ENCODE assay signal across 13 mouse cellular contexts in genomic region chr13:100402930-100403637, GRCm38 (mm10). TPM values are rescaled to one million over a fixed set of nuclear protein-coding genes. Genes with fewer than 3 reads are reported as not detected.
A peak's percentile ranks its signal among the peaks of the same experiment; 100 is the strongest.
DNase-seq lines count a peak whose midpoint lies in the region; ATAC-seq and TF ChIP-seq lines count a peak whose summit lies in the region.
"Not testable (repeated sequence)": the region's sequence is repeated elsewhere in the genome, so short reads cannot be mapped to it uniquely, and the experiment has no call there.
"Had no signal": no experiment of that assay in that cellular context is flagged by ENCODE, and none has a peak within 500 bp of the region (broad histone marks: within the 10 kb centered on the region; RNA-seq: fewer than 3 reads in every experiment).

No protein-coding gene starts in this region.

- 68% methylated on average over 7 of the region's 7 CpGs for WGBS in intestine, embryonic 16.5 days
- WGBS in liver, adult 2 months = 72% methylated on average over 7 of the region's 7 CpGs
- WGBS in macrophage (ENCODE audit: missing documents) = 72% methylated on average over 6 of the region's 7 CpGs
- WGBS in small intestine, adult 2 months = 20% methylated on average over 7 of the region's 7 CpGs

- H3K9me3 ChIP-seq in CH12.LX (replicated peaks; ENCODE audit: low read length); intestine, embryonic 16.5 days (ENCODE audit: control insufficient read depth, low read length): not testable (repeated sequence)

- not testable (repeated sequence) for H3K36me3 ChIP-seq in CH12.LX (replicated peaks in 1 of 2; ENCODE audit: control insufficient read depth in 1 of 2, insufficient read depth in 1 of 2, low read length in 1 of 2); intestine, embryonic 16.5 days (ENCODE audit: control insufficient read depth, insufficient read depth, low read length); liver, adult 2 months (ENCODE audit: control insufficient read depth, insufficient read depth, low read length); macrophage (ENCODE audit: inconsistent target); small intestine, adult 2 months (ENCODE audit: control insufficient read depth, insufficient read depth, low read length)

- H3K4me3 ChIP-seq in CH12.LX (replicated peaks in 1 of 3; ENCODE audit: low read depth in 2 of 3, low read length in 2 of 3, poor library complexity in 1 of 3); intestine, embryonic 16.5 days (ENCODE audit: low read length); liver, adult 2 months (ENCODE audit: insufficient read depth, low read depth, low read length); macrophage (ENCODE audit: inconsistent target); small intestine, adult 2 months (ENCODE audit: low read depth, low read length): not testable (repeated sequence)

- DNase-seq in CH12.LX (ENCODE audit: extremely low read depth) = not testable (repeated sequence)
- DNase-seq in liver, adult 2 months (ENCODE audit: extremely low read depth, low read depth, low spot score) = peak; percentile 19

- peak overlapping the region; percentile 23 for H3K9ac ChIP-seq in CH12.LX (ENCODE audit: insufficient read depth, low read depth)
- H3K9ac ChIP-seq in intestine, embryonic 16.5 days (ENCODE audit: low read depth, low read length); liver, adult 2 months (ENCODE audit: low read depth, low read length): not testable (repeated sequence)

- not testable (repeated sequence) for H3K4me1 ChIP-seq in CH12.LX (ENCODE audit: control insufficient read depth in 1 of 2, insufficient read depth in 2 of 2); intestine, embryonic 16.5 days (ENCODE audit: control insufficient read depth, insufficient read depth, low read length); liver, adult 2 months (ENCODE audit: control insufficient read depth, insufficient read depth, low read length); small intestine, adult 2 months (ENCODE audit: control insufficient read depth, insufficient read depth, insufficient read length, low read length)

- H3K4me2 ChIP-seq in CH12.LX (ENCODE audit: insufficient read depth, low read depth, poor library complexity, severe bottlenecking) = peak overlapping the region; percentile 44
- not testable (repeated sequence) for H3K4me2 ChIP-seq in intestine, embryonic 16.5 days (ENCODE audit: low read depth, low read length)

- not testable (repeated sequence) for H3K27me3 ChIP-seq in CH12.LX (replicated peaks); intestine, embryonic 16.5 days (replicated peaks; ENCODE audit: control insufficient read depth, insufficient read depth, low read length); liver, adult 2 months (ENCODE audit: control insufficient read depth, insufficient read depth, low read length); small intestine, adult 2 months (ENCODE audit: control insufficient read depth, insufficient read depth, low read length)

- TF ChIP-seq EP300 in CH12.LX (IDR thresholded peaks at IDR 0.05; ENCODE audit: low read length) = not testable (repeated sequence)

- not testable (repeated sequence) for TF ChIP-seq CTCF in CH12.LX (conservative IDR thresholded peaks at IDR 0.05 in 1 of 2, IDR thresholded peaks at IDR 0.05 in 1 of 2; ENCODE audit: low read depth in 2 of 2, low read length in 2 of 2); liver, adult 2 months (IDR thresholded peaks at IDR 0.05; ENCODE audit: low read depth, low read length); small intestine, adult 2 months (IDR thresholded peaks at IDR 0.05; ENCODE audit: extremely low read depth, insufficient read length, insufficient replicate concordance, low read depth, low read length)

- in situ Hi-C loops in CH12.LX (cut with MboI; ENCODE audit: low pct_ligation_motif_present, low pct_unique_long_range_greater_than_20kb, low sequenced_read_pairs) = not testable (repeated sequence)

- TF ChIP-seq RAD21 in CH12.LX (IDR thresholded peaks at IDR 0.05; ENCODE audit: low read depth, low read length) = not testable (repeated sequence)

- TF ChIP-seq POLR2A in CH12.LX (IDR thresholded peaks at IDR 0.05; ENCODE audit: low read depth, low read length); liver, adult 2 months (IDR thresholded peaks at IDR 0.05; ENCODE audit: extremely low read depth, insufficient read depth, low read length); small intestine, adult 2 months (IDR thresholded peaks at IDR 0.05; ENCODE audit: low read depth, low read length): not testable (repeated sequence)

- H3K27ac ChIP-seq in CH12.LX (ENCODE audit: insufficient read depth, low read depth); liver, adult 2 months (replicated peaks; ENCODE audit: insufficient read depth, low read depth, low read length): not testable (repeated sequence)
- H3K27ac ChIP-seq in intestine, embryonic 16.5 days (ENCODE audit: low read length) = peak overlapping the region; percentile 63
- 0 out of 2 replicates have a peak overlapping the region, but pooled peaks have one; percentile 12 for H3K27ac ChIP-seq in macrophage
- peak overlapping the region; percentile 82 for H3K27ac ChIP-seq in small intestine, adult 2 months (ENCODE audit: insufficient read depth, low read depth, low read length)

- peak; percentile 87 for ATAC-seq in granulocyte monocyte progenitor cell, adult 5-6 weeks (replicated peaks; ENCODE audit: poor library complexity, severe bottlenecking)
- ATAC-seq in intestine, embryonic 16.5 days = peak; percentile 70
- ATAC-seq in monocyte, adult 5-6 weeks (replicated peaks; ENCODE audit: insufficient number of reproducible peaks, low FRiP score, low TSS enrichment, poor library complexity, severe bottlenecking) = peak; percentile 90

- dilution Hi-C loops in CH12.LX (cut with MboI; ENCODE audit: extremely low pct_ligation_motif_present, extremely low pct_unique_long_range_greater_than_20kb, low sequenced_read_pairs) = not testable (repeated sequence)

- not testable (repeated sequence) for H3K79me2 ChIP-seq in CH12.LX (replicated peaks; ENCODE audit: control insufficient read depth, extremely low read depth, insufficient read depth, poor library complexity, severe bottlenecking); liver, adult 2 months (ENCODE audit: control insufficient read depth, insufficient read depth, low read length); macrophage (ENCODE audit: inconsistent target)

RNA-seq across cellular contexts. Expression of gene Naip1, which starts 49.6 kb away (rescaled TPM):
- total RNA-seq in CH12.LX (2012; rRNA removed) (1.5 and 1.8 TPM in 2 replicates), CH12.LX (2014; rRNA removed) (1.1 and 1.4 TPM in 2 replicates)
- polyA plus RNA-seq in CH12.LX (2012; ENCODE audit: insufficient read length, low read depth) (1.1 and 1.5 TPM in 2 replicates), macrophage (2018) (0.05 to 0.19 TPM (median 0.13 TPM) in 3 replicates)
- total RNA-seq in granulocyte monocyte progenitor cell, adult 5-6 weeks (2014; fragmentation: Nextera tagmentation) = not detected in 2 replicates
- not detected in 2 replicates for total RNA-seq in granulocyte monocyte progenitor cell, adult 5-6 weeks (2017)
- 9.1 and 15.4 TPM in 2 replicates for polyA plus RNA-seq in intestine, embryonic 16.5 days (2015; fragmentation: Nextera tagmentation; extraction: Ambion mirVana)
- 0.37 and 0.47 TPM in 2 replicates for total RNA-seq in liver, adult 2 months (2014; rRNA removed)
- 0.05 and 0.10 TPM in 2 replicates for polyA plus RNA-seq in liver, adult 2 months (2012; rRNA removed)
- 1 to 10 TPM in 12 of 26 experiments, under 1 TPM in 12, not detected in 2; 0.08 to 3.5 (median 1.0) TPM for total RNA-seq in macrophage (2018; cell fraction: chromatin; rRNA removed)
- under 1 TPM; 0.09 to 0.92 (median 0.26) TPM for total RNA-seq in macrophage (2018; cell fraction: cytosol; rRNA removed)
- 1 to 10 TPM in 10 of 26 experiments, under 1 TPM in 13, not detected in 3; 0.12 to 2.9 (median 0.94) TPM for total RNA-seq in macrophage (2018; cell fraction: nucleus; rRNA removed)
- total RNA-seq in monocyte, adult 5-6 weeks (2017) = 1.1 to 2.7 TPM (median 2.3 TPM) in 3 replicates
- 3.7 and 7.6 TPM in 2 replicates for polyA plus RNA-seq in small intestine, adult 2 months (2012; rRNA removed)
- total RNA-seq: MEL had no signal
- polyA plus RNA-seq: embryonic facial prominence, embryonic 10.5 days; embryonic facial prominence, embryonic 12.5 days; forebrain, embryonic 11.5 days; forebrain, embryonic 13.5 days; forebrain, embryonic 15.5 days had no signal
